Mouse (Mus musculus): ENCODE measurements at regions not wholly inside any gene's neighbourhood (a gene's known extent, or its start where the extent isn't known, plus 50 kb on each side); places are given as distances from the start of the nearest gene placed in this dataset.

DNA sequence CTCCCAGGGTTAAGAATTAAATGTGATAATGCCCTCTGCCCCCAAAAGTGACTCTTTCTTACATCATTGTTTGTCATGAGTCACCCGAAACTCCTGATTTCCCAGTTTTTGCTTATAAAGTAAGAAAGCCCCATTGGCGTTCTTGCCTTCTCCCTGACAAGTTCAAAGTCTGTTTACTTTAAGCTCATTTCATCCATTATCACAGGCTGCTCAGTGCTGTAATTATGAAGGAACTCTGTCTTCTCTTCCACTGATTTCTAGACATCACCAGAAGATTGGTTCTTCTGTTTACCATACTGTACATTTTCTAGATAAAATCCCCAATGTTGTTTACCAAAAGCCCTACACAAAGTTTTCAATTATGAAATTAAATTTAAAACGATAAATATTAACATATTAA is 81.2 kb upstream of the 4933402D24Rik start:
- no peak for ATAC-seq

DNA sequence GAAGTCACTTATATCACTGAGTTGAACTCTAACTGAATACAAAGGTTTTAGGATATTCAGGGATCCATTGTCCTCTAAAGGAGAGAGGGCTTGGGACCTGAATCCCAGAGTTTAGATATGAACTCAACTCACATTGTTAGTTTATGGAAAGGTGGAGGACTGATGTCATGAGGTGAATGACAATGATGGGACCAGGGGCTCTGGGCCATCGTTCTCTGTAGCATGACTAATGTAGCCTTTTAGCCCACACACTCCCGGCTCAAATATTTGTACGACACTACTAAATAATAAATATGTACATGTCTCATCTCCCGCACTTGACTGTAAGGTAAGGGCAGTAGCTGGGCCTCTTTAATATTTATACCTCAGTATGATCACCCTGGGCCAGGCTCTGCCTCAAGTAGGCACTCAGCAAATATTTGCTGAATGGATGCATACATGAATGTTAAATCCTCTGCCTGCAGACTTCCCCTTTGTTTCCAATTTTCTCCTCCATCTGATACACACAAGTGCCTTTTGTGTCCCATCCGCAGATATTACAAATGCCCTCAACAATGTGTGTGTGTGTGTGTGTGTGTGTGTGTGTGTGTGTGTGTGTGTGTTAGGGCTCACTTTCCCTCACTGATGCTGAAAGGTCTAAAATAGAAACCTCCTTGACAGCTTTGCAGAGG is 59.2 kb upstream of the 4933402D24Rik start:
- ATAC-seq, result no peak

- no peak for ATAC-seq
Observed at GRCm38 (mm10) chr1:63820614-63821270, 51.7 kb upstream of the 4933402D24Rik start.

DNA sequence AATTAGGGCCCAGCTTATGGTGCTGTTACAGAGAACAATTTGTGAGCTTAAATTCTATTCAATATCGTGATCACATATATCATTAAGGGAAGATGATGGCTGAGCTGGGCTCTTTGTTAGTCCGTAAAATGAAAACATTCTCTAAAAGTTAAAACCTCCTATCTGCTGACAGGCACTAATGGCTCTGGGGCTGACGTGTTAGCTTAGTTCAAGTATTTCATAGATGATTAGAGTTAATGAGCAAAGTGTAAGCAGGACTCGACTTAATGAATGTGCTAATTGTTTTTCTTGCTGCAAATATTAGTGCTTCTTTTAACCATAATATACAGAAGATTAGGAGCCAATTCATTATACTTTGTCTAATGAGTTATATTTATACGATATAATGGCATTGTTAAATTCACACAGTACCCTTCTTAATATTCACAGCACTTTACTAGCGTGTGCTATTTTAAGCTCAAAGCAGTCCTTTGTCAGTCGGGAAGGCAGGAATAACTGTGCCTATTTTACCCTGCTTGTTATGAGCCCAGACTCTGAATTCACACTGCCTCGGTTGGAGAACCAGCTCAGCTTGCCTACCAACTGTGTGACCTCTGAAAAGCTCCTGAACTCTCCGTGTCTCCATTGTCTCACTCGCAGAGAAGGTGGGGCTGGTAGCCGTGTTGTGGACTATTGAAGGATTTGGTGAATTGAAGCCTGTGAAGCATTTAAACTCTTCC is 50.6 kb upstream of the 4933402D24Rik start:
- ATAC-seq, result no peak

All from inflammation-experienced regulatory T-cells, adult 6 months (primary cell).